Mouse (Mus musculus): Measurements from ENCODE around the gene Prkab1. TPM values are rescaled to one million over a fixed set of nuclear protein-coding genes. Genes with fewer than 3 reads are reported as not detected.

Prkab1 gene
- total RNA-seq (2014; rRNA removed) (13.6 and 20.2 TPM in 2 replicates), polyA plus RNA-seq (2012; rRNA removed) (36.9 and 48.5 TPM in 2 replicates)

GRCm38 (mm10) chr5:116024327-116024739, at the start of gene Prkab1:
Gene Prkab1 (minus strand): TSS chr5:116024508.
- Histone ChIP-seq H3K36me3 (ENCODE audit: control insufficient read depth, insufficient read depth, low read length) (peaks cover 8% of the 10 kb centered on the region; the same call in 1 of the 2 replicates), H3K27me3 (ENCODE audit: control insufficient read depth, insufficient read depth, low read length) (no peaks in the 10 kb centered on the region), H3K79me2 (ENCODE audit: control insufficient read depth, insufficient read depth, low read length) (peaks cover 8% of the 10 kb centered on the region; the same call in 1 of the 2 replicates), H3K9ac (ENCODE audit: low read depth, low read length) (peak within 1 kb of the TSS; percentile 85), H3K4me1 (ENCODE audit: control insufficient read depth, insufficient read depth, low read length) (peaks cover 32% of the 10 kb centered on the region), H3K27ac (replicated peaks; ENCODE audit: insufficient read depth, low read depth, low read length) (peak within 1 kb of the TSS; percentile 78), H3K4me3 (ENCODE audit: insufficient read depth, low read depth, low read length) (peak within 1 kb of the TSS; percentile 82)
- peak; percentile 91 for DNase-seq (ENCODE audit: extremely low read depth, low read depth, low spot score)
- under 1% methylated on average over 46 of the region's 46 CpGs for WGBS
- peak; percentile 65 for TF ChIP-seq POLR2A (IDR thresholded peaks at IDR 0.05; ENCODE audit: extremely low read depth, insufficient read depth, low read length)
- TF ChIP-seq CTCF (IDR thresholded peaks at IDR 0.05; ENCODE audit: low read depth, low read length): peak; percentile 66

- Histone ChIP-seq H3K9ac (ENCODE audit: low read depth, low read length) (no peak overlapping the region), H3K4me3 (ENCODE audit: insufficient read depth, low read depth, low read length) (no peak overlapping the region), H3K27me3 (ENCODE audit: control insufficient read depth, insufficient read depth, low read length) (no peaks in the 10 kb centered on the region; the same call in 1 of the 2 replicates), H3K27ac (replicated peaks; ENCODE audit: insufficient read depth, low read depth, low read length) (no peak overlapping the region), H3K79me2 (ENCODE audit: control insufficient read depth, insufficient read depth, low read length) (no peaks in the 10 kb centered on the region), H3K36me3 (ENCODE audit: control insufficient read depth, insufficient read depth, low read length) (no peaks in the 10 kb centered on the region), H3K4me1 (ENCODE audit: control insufficient read depth, insufficient read depth, low read length) (no peaks in the 10 kb centered on the region)
- 94% methylated on average over 4 of the region's 4 CpGs for WGBS
- no peak for DNase-seq (ENCODE audit: extremely low read depth, low read depth, low spot score)
- TF ChIP-seq POLR2A (IDR thresholded peaks at IDR 0.05; ENCODE audit: extremely low read depth, insufficient read depth, low read length): no peak
- TF ChIP-seq CTCF (IDR thresholded peaks at IDR 0.05; ENCODE audit: low read depth, low read length): no peak
Measured at GRCm38 (mm10) chr5:116069618-116070017, 45.3 kb upstream of the Prkab1 start.

GRCm38 (mm10) chr5:116052826-116053225, 28.5 kb upstream of the Prkab1 start:
- Histone ChIP-seq H3K9ac (ENCODE audit: low read depth, low read length) (no peak overlapping the region), H3K36me3 (ENCODE audit: control insufficient read depth, insufficient read depth, low read length) (no peaks in the 10 kb centered on the region), H3K27ac (replicated peaks; ENCODE audit: insufficient read depth, low read depth, low read length) (no peak overlapping the region), H3K27me3 (ENCODE audit: control insufficient read depth, insufficient read depth, low read length) (no peaks in the 10 kb centered on the region), H3K4me3 (ENCODE audit: insufficient read depth, low read depth, low read length) (no peak overlapping the region), H3K4me1 (ENCODE audit: control insufficient read depth, insufficient read depth, low read length) (no peaks in the 10 kb centered on the region), H3K79me2 (ENCODE audit: control insufficient read depth, insufficient read depth, low read length) (no peaks in the 10 kb centered on the region)
- WGBS: 58% methylated on average over 6 of the region's 6 CpGs
- no peak for DNase-seq (ENCODE audit: extremely low read depth, low read depth, low spot score)
- TF ChIP-seq POLR2A (IDR thresholded peaks at IDR 0.05; ENCODE audit: extremely low read depth, insufficient read depth, low read length): no peak
- no peak for TF ChIP-seq CTCF (IDR thresholded peaks at IDR 0.05; ENCODE audit: low read depth, low read length)

GRCm38 (mm10) chr5:116052171-116052570, 27.9 kb upstream of the Prkab1 start:
- H3K9ac ChIP-seq (ENCODE audit: low read depth, low read length): no peak overlapping the region
- H3K4me3 ChIP-seq (ENCODE audit: insufficient read depth, low read depth, low read length): no peak overlapping the region
- no peaks in the 10 kb centered on the region for H3K27me3 ChIP-seq (ENCODE audit: control insufficient read depth, insufficient read depth, low read length)
- no peak for DNase-seq (ENCODE audit: extremely low read depth, low read depth, low spot score)
- 77% methylated on average over 5 of the region's 5 CpGs for WGBS
- H3K79me2 ChIP-seq (ENCODE audit: control insufficient read depth, insufficient read depth, low read length): no peaks in the 10 kb centered on the region
- no peaks in the 10 kb centered on the region for H3K36me3 ChIP-seq (ENCODE audit: control insufficient read depth, insufficient read depth, low read length)
- no peaks in the 10 kb centered on the region for H3K4me1 ChIP-seq (ENCODE audit: control insufficient read depth, insufficient read depth, low read length)
- H3K27ac ChIP-seq (replicated peaks; ENCODE audit: insufficient read depth, low read depth, low read length): no peak overlapping the region
- TF ChIP-seq CTCF (IDR thresholded peaks at IDR 0.05; ENCODE audit: low read depth, low read length) (no peak), POLR2A (IDR thresholded peaks at IDR 0.05; ENCODE audit: extremely low read depth, insufficient read depth, low read length) (no peak)

- Histone ChIP-seq H3K79me2 (ENCODE audit: control insufficient read depth, insufficient read depth, low read length) (no peaks in the 10 kb centered on the region), H3K4me1 (ENCODE audit: control insufficient read depth, insufficient read depth, low read length) (no peaks in the 10 kb centered on the region), H3K36me3 (ENCODE audit: control insufficient read depth, insufficient read depth, low read length) (no peaks in the 10 kb centered on the region), H3K27ac (replicated peaks; ENCODE audit: insufficient read depth, low read depth, low read length) (no peak overlapping the region), H3K9ac (ENCODE audit: low read depth, low read length) (no peak overlapping the region), H3K4me3 (ENCODE audit: insufficient read depth, low read depth, low read length) (no peak overlapping the region), H3K27me3 (ENCODE audit: control insufficient read depth, insufficient read depth, low read length) (no peaks in the 10 kb centered on the region)
- no peak for DNase-seq (ENCODE audit: extremely low read depth, low read depth, low spot score)
- TF ChIP-seq POLR2A (IDR thresholded peaks at IDR 0.05; ENCODE audit: extremely low read depth, insufficient read depth, low read length) (no peak), CTCF (IDR thresholded peaks at IDR 0.05; ENCODE audit: low read depth, low read length) (no peak)
- WGBS: 73% methylated on average over 4 of the region's 4 CpGs
Measured at GRCm38 (mm10) chr5:116049821-116050220, 25.5 kb upstream of the Prkab1 start.

- H3K27ac ChIP-seq (replicated peaks; ENCODE audit: insufficient read depth, low read depth, low read length): no peak overlapping the region
- H3K9ac ChIP-seq (ENCODE audit: low read depth, low read length): no peak overlapping the region
- WGBS: 85% methylated on average over 3 of the region's 3 CpGs
Measured at GRCm38 (mm10) chr5:116048321-116048720, 24.0 kb upstream of the Prkab1 start.

More at GRCm38 (mm10) chr5:116048321-116048720, 24.0 kb upstream of the Prkab1 start:
- no peak for TF ChIP-seq POLR2A (IDR thresholded peaks at IDR 0.05; ENCODE audit: extremely low read depth, insufficient read depth, low read length)
- TF ChIP-seq CTCF (IDR thresholded peaks at IDR 0.05; ENCODE audit: low read depth, low read length): no peak
- no peak for DNase-seq (ENCODE audit: extremely low read depth, low read depth, low spot score)
- Histone ChIP-seq H3K27me3 (ENCODE audit: control insufficient read depth, insufficient read depth, low read length) (no peaks in the 10 kb centered on the region), H3K79me2 (ENCODE audit: control insufficient read depth, insufficient read depth, low read length) (no peaks in the 10 kb centered on the region), H3K4me1 (ENCODE audit: control insufficient read depth, insufficient read depth, low read length) (no peaks in the 10 kb centered on the region), H3K4me3 (ENCODE audit: insufficient read depth, low read depth, low read length) (no peak overlapping the region), H3K36me3 (ENCODE audit: control insufficient read depth, insufficient read depth, low read length) (no peaks in the 10 kb centered on the region)

Measured in liver, adult 2 months (tissue).